Mouse (Mus musculus) megakaryocyte, embryonic 14.5 days (primary cell): ENCODE data around the gene Hells.

Experiments used
- FLI1 ChIP-seq: IDR thresholded peaks from 2 replicates; pipeline ENCODE4 v1.6.1; 2012; ENCODE audit warnings: low read length, inconsistent platforms, mixed read lengths
- GATA1 ChIP-seq: IDR thresholded peaks from 3 replicates; pipeline ENCODE4 v1.6.1; 2012; ENCODE audit warnings: mixed read lengths, low read length, inconsistent platforms, borderline replicate concordance

DNA sequence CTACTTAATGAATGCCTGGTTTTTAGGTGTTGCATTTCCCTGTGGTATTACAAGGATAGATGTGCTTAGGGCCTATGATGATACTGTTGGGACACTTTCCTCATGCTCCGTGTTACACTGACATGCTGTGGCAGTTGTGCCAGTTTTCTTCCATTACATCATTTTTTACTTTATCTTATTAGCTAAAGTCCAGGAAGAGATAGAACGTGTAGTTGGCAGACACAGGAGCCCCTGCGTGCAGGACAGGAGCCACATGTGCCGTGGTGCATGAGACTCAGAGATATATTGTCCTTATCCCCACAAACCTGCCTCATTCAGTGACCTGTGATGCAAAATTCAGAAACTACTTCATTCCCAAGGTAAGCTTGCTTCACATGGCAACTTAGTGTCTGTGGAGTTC is 67.5 kb downstream of the Hells start:
- TF ChIP-seq GATA1 (no peak), FLI1 (no peak)
